Mouse (Mus musculus): Measurements from ENCODE around the gene Cdh24. TPM values are rescaled to one million over a fixed set of nuclear protein-coding genes. Genes with fewer than 3 reads are reported as not detected.

The Cdh24 gene
- total RNA-seq, 2 experiments from 2014 or later, result 1.7 to 2.5 TPM

- DNase-seq, result peak; percentile 91
Observed at GRCm38 (mm10) chr14:54605752-54606321, 35.3 kb downstream of the Cdh24 start, which contains the start of gene 4931414P19Rik. Gene 4931414P19Rik (minus strand): TSS chr14:54605993.

DNA sequence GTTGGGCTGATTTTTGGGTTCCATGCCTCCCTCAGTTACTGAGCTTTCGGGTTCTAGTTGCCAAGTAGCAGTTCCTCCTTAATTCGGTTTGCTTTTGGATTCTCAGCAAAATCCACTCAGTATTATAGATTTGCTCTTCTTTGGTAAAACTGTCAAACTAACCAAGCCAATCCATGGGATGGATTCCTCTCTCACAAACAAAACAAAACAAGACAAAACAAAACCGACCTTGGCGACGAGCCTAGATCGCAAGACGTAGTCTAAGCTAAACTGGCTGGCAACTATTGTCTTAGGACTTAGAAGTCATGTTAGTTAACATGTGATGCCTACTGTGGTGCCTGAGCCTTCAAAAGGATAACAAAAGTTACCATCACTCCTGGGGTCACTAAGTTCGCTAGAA lies 37.5 kb downstream of the Cdh24 start:
- DNase-seq, result no peak

DNA sequence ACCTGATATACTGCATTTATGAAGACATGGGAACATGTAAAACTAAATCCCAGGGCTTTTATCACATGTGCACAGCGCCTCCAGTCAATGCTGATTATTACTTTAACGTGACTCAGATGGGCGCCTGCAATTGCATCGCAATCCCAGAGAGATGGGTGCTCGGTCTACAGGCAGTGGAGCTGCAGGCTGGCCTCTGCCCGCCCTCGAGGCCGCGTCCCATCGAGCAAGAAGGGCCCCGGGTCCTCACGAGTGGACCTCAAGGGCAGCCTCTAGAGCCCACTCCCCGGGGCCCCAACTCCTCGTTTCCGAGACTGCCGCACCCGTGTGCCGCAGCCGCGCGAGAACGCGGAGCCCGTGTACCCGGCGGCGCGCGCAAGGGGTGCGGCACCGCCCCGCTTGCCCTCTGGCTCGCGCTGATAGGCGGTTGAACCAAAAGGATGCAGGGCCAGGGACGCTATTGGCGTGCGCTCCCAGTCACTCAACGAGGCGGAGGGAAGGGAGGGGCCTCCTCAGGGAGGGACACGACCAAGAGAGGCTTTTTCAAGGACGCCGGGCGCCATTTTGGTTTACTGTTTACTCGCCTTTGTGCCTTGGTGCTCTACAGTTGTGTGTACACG lies 38.0 kb downstream of the Cdh24 start:
- peak; percentile 97 for DNase-seq

DNA sequence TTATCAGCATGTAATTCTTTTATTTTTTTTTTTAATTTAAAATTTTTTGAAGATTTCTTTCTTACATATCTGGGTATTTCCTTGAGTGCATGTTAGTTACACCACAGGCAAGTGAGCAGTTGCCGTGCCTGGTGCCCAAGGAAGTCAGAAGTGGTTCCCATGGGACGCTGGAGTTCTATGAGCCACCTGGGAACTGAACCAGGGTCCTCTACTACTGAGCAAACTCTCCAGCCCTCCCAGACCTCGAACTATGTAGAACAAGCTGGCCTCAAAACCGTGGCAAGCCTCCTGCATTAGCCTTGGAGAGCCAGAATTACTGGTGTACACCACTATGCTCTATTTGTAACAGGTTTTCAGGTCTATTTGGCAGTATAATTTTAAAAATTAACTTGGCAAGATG lies 38.6 kb downstream of the Cdh24 start:
- DNase-seq, result peak; percentile 40

GRCm38 (mm10) chr14:54601601-54602000 lies 39.6 kb downstream of the Cdh24 start:
- no peak for DNase-seq

DNA sequence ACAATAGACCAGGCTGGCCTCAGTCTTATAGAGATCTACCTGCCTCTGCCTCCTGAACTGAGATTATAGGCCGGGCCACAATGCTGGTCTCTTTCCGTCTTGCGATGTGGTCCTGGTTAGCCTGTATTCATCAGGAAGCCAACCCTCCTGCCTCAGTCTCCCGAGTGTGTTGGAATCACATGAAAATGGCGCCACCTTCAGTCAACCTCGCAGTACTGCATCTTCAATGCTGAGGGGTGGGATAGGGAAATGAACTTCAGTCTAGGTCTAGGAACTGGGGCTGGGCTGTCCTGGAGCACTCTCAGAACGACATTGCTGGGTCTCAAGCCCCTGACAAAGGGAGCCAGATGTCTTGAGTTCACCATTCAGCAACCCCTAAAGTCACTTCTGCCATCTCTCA lies 44.1 kb downstream of the Cdh24 start:
- no peak for DNase-seq

- DNase-seq, result no peak
Observed at GRCm38 (mm10) chr14:54594631-54595414, 46.3 kb downstream of the Cdh24 start.

- no peak for DNase-seq
Observed at GRCm38 (mm10) chr14:54594055-54594454, 47.1 kb downstream of the Cdh24 start.

GRCm38 (mm10) chr14:54592319-54592934 lies 48.7 kb downstream of the Cdh24 start:
- DNase-seq, result peak; percentile 78

- no peak for DNase-seq
Observed at GRCm38 (mm10) chr14:54591056-54591455, 50.1 kb downstream of the Cdh24 start.

GRCm38 (mm10) chr14:54583681-54584338 lies 57.4 kb downstream of the Cdh24 start:
- DNase-seq, result peak; percentile 84

DNA sequence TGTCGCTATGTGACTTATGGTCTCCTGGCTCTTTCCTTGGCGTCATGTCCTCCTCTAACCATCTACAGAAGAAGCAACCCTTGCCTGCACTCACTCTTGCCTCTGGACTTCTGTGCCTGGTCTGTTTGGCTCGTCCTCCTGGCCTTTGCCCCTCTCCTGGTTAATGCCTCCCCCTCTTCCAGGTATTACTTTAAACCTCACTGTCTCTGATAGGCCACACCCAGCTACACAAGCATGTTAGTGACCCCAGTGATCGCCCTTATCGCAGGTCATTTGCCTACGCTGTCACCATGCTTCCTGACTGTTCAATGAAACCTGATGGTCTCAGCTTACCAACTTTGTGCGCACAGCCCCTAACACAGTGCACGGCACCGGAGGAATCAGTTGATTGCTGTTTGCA lies 58.6 kb downstream of the Cdh24 start:
- no peak for DNase-seq

Small RNAs within 50 kb of the gene (microRNA-seq; reads per million reads assigned to microRNA genes)
- gene Mir686, result not detected
- gene Mir6948, result not detected

Other genes starting within 250 kb of the Cdh24 start
- 1 to 10 TPM; 6.2 to 7.9 TPM for gene Slc7a7, start 223.6 kb downstream of the Cdh24 start, total RNA-seq (2021)
- gene Mrpl52, start 214.5 kb downstream of the Cdh24 start, total RNA-seq (2021), result 100 to 1,000 TPM; 204 to 212 TPM
- 100 to 1,000 TPM; 127 to 128 TPM for gene Mmp14, start 209.8 kb downstream of the Cdh24 start, total RNA-seq (2021)
- gene Lrp10, start 177.2 kb downstream of the Cdh24 start, total RNA-seq (2021), result 10 to 100 TPM; 71.9 to 89.4 TPM
- under 1 TPM; 0.39 to 0.87 TPM for gene Rem2, start 165.3 kb downstream of the Cdh24 start, total RNA-seq (2021)
- 10 to 100 TPM; 41.1 to 42.1 TPM for gene Prmt5, start 123.8 kb downstream of the Cdh24 start, total RNA-seq (2021)
- gene Haus4, start 86.7 kb downstream of the Cdh24 start, total RNA-seq (2021), result 10 to 100 TPM; 31.0 to 32.5 TPM
- gene Ajuba, start 63.8 kb downstream of the Cdh24 start, total RNA-seq (2021), result 10 to 100 TPM; 18.9 to 20.7 TPM
- 1 to 10 TPM; 4.9 to 6.9 TPM for gene 4931414P19Rik, start 35.4 kb downstream of the Cdh24 start, total RNA-seq (2021)
- 100 to 1,000 TPM; 226 to 247 TPM for gene Psmb5, start 23.3 kb downstream of the Cdh24 start, total RNA-seq (2021)
- not detected for gene Psmb11, start 19.9 kb downstream of the Cdh24 start, total RNA-seq (2021)
- gene Gm17606, start 412 bp downstream of the Cdh24 start, total RNA-seq (2021), result not detected
- 10 to 100 TPM; 35.5 to 36.6 TPM for gene 1700123O20Rik, start 44.9 kb upstream of the Cdh24 start, total RNA-seq (2021)
- 100 to 1,000 TPM; 132 to 167 TPM for gene Acin1, start 45.6 kb upstream of the Cdh24 start, total RNA-seq (2021)
- not detected for gene Gm29776, start 57.5 kb upstream of the Cdh24 start, total RNA-seq (2021)
- gene Cebpe, start 70.8 kb upstream of the Cdh24 start, total RNA-seq (2021), result under 1 TPM; 0.57 to 0.70 TPM
- 10 to 100 TPM; 29.4 to 30.6 TPM for gene Slc7a8, start 140.6 kb upstream of the Cdh24 start, total RNA-seq (2021)
- gene Rnf212b, start 172.8 kb upstream of the Cdh24 start, total RNA-seq (2021), result under 1 TPM in 1 of 2 experiments, not detected in 1; 0.87 TPM
- 10 to 100 TPM; 12.2 to 18.1 TPM for gene Homez, start 229.6 kb upstream of the Cdh24 start, total RNA-seq (2021)
- gene Ppp1r3e, start 236.2 kb upstream of the Cdh24 start, total RNA-seq (2021), result 10 to 100 TPM; 11.2 to 16.6 TPM
- gene Bcl2l2, start 242.0 kb upstream of the Cdh24 start, total RNA-seq (2021), result 10 to 100 TPM; 39.3 to 44.2 TPM
- gene Gm20521, start 242.1 kb upstream of the Cdh24 start, total RNA-seq (2021), result 1 to 10 TPM; 1.2 to 7.1 TPM